In the genomic region with DNA sequence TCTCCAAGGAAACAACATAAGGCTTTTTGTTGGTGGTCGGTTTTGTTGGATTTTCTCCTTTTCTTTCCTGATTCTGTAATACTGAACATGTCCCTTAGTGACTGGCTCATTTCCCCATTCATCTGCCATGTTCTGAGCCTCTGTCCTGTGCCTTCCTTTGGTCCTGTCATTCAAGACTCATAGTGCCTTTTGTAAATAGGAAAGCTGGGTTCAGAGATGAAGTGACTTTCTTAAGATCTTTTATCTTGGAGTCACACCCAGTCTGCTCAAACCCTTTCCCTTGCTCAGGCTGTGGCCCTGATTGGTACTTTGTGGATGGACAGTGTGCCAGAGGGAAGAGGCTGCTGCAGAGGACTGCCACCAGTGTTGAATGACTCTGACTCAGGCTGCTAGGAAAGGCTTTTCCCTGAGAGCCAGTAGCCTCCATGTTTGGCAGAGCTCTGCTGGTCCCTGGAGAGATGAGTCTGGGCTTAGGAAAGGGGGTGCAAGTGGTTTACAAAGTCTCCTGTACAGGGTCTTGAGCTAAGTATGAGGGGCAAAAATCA, we compare ENCODE assay signal across 14 mouse cellular contexts. TPM values are rescaled to one million over a fixed set of nuclear protein-coding genes. Genes with fewer than 3 reads are reported as not detected.
A peak's percentile ranks its signal among the peaks of the same experiment; 100 is the strongest.
DNase-seq lines count a peak whose midpoint lies in the region; ATAC-seq and TF ChIP-seq lines count a peak whose summit lies in the region.
"Had no signal": no experiment of that assay in that cellular context is flagged by ENCODE, and none has a peak within 500 bp of the region (broad histone marks: within the 10 kb centered on the region; RNA-seq: fewer than 3 reads in every experiment).

No protein-coding gene starts in this region.

- TF ChIP-seq CTCF in hindbrain, postnatal 0 days (IDR thresholded peaks at IDR 0.05; ENCODE audit: low read depth) = no peak
- TF ChIP-seq CTCF in midbrain, postnatal 0 days (IDR thresholded peaks at IDR 0.05) = no peak

- no peak overlapping the region for H3K4me3 ChIP-seq in forebrain, embryonic 11.5 days (ENCODE audit: low read depth, low read length)
- H3K4me3 ChIP-seq in forebrain, embryonic 16.5 days (replicated peaks; ENCODE audit: low read length) = no peak overlapping the region
- no peak overlapping the region for H3K4me3 ChIP-seq in hindbrain, postnatal 0 days (ENCODE audit: low read length)
- no peak overlapping the region for H3K4me3 ChIP-seq in midbrain, postnatal 0 days (ENCODE audit: low read depth, low read length)
- H3K4me3 ChIP-seq: lung, embryonic 15.5 days; myocyte had no signal

- no peak overlapping the region for H3K27ac ChIP-seq in forebrain, embryonic 11.5 days (ENCODE audit: low read depth, low read length)
- H3K27ac ChIP-seq in forebrain, embryonic 16.5 days (ENCODE audit: low read length) = peak overlapping the region; percentile 17; the same call in 1 of the 2 replicates
- peak overlapping the region; percentile 66 for H3K27ac ChIP-seq in hindbrain, postnatal 0 days
- H3K27ac ChIP-seq in midbrain, postnatal 0 days (ENCODE audit: low read depth, low read length) = 0 out of 2 replicates have a peak overlapping the region, but pooled peaks have one; percentile 12
- H3K27ac ChIP-seq: lung, embryonic 15.5 days had no signal

- H3K4me1 ChIP-seq in forebrain, embryonic 11.5 days (replicated peaks; ENCODE audit: control insufficient read depth, insufficient read depth, low read length) = peaks cover 11% of the 10 kb centered on the region; the same call in 1 of the 2 replicates
- peaks cover 26% of the 10 kb centered on the region for H3K4me1 ChIP-seq in forebrain, embryonic 16.5 days (replicated peaks; ENCODE audit: control insufficient read depth, insufficient read depth, low read length)
- peaks cover 6% of the 10 kb centered on the region; the same call in 1 of the 2 replicates for H3K4me1 ChIP-seq in hindbrain, postnatal 0 days (ENCODE audit: insufficient read depth, low read length)
- H3K4me1 ChIP-seq in midbrain, postnatal 0 days (ENCODE audit: insufficient read depth, low read length) = 0 out of 2 replicates have a peak, but pooled peaks cover 6% of the 10 kb centered on the region

- no peaks in the 10 kb centered on the region for H3K9me3 ChIP-seq in forebrain, embryonic 11.5 days (ENCODE audit: control insufficient read depth, low read length)
- no peaks in the 10 kb centered on the region for H3K9me3 ChIP-seq in forebrain, embryonic 16.5 days (ENCODE audit: control insufficient read depth, low read length)
- H3K9me3 ChIP-seq in hindbrain, postnatal 0 days (ENCODE audit: low read length) = no peaks in the 10 kb centered on the region
- no peaks in the 10 kb centered on the region for H3K9me3 ChIP-seq in midbrain, postnatal 0 days (ENCODE audit: low read length)
- H3K9me3 ChIP-seq: lung, embryonic 15.5 days had no signal

- H3K4me2 ChIP-seq in forebrain, embryonic 11.5 days (ENCODE audit: low read depth, low read length, severe bottlenecking) = no peak overlapping the region
- H3K4me2 ChIP-seq in forebrain, embryonic 16.5 days (ENCODE audit: low read length) = no peak overlapping the region
- no peak overlapping the region for H3K4me2 ChIP-seq in hindbrain, postnatal 0 days (ENCODE audit: low read depth, low read length)
- no peak overlapping the region for H3K4me2 ChIP-seq in midbrain, postnatal 0 days (ENCODE audit: low read depth, low read length, poor library complexity, severe bottlenecking)
- H3K4me2 ChIP-seq: lung, embryonic 15.5 days had no signal

- no peak overlapping the region for H3K9ac ChIP-seq in forebrain, embryonic 11.5 days (ENCODE audit: low read length)
- no peak overlapping the region for H3K9ac ChIP-seq in forebrain, embryonic 16.5 days (replicated peaks; ENCODE audit: low read depth, low read length)
- H3K9ac ChIP-seq in hindbrain, postnatal 0 days (replicated peaks; ENCODE audit: low read length) = no peak overlapping the region
- no peak overlapping the region for H3K9ac ChIP-seq in midbrain, postnatal 0 days (replicated peaks; ENCODE audit: low read length, poor library complexity, severe bottlenecking)
- H3K9ac ChIP-seq: lung, embryonic 15.5 days had no signal

- no peak for DNase-seq in forebrain, embryonic 11.5 days (ENCODE audit: low spot score)
- DNase-seq in hindbrain, postnatal 0 days (ENCODE audit: low spot score) = peak; percentile 62
- DNase-seq in midbrain, postnatal 0 days (ENCODE audit: low spot score) = peak; percentile 58
- no peak for DNase-seq in adrenal gland, postnatal 25 days
- no peak for DNase-seq in left cerebral cortex, adult 8-10 months (ENCODE audit: low spot score in 2 of 2)
- no peak for DNase-seq in kidney, adult 8-10 months
- DNase-seq: adrenal gland, adult 8-10 months; cerebellum, adult 9-10 months; gastrocnemius, postnatal 14 days; liver had no signal

- WGBS in forebrain, embryonic 11.5 days = 18% methylated on average over 1 of the region's 1 CpGs
- WGBS in forebrain, embryonic 16.5 days = 5% methylated on average over 1 of the region's 1 CpGs
- WGBS in hindbrain, postnatal 0 days = 5% methylated on average over 1 of the region's 1 CpGs
- WGBS in midbrain, postnatal 0 days = 10% methylated on average over 1 of the region's 1 CpGs

- peaks cover 2% of the 10 kb centered on the region; the same call in 1 of the 2 replicates for H3K27me3 ChIP-seq in forebrain, embryonic 11.5 days (ENCODE audit: control insufficient read depth, insufficient read depth, low read length)
- peaks cover 9% of the 10 kb centered on the region; the same call in 1 of the 2 replicates for H3K27me3 ChIP-seq in forebrain, embryonic 16.5 days (replicated peaks; ENCODE audit: control insufficient read depth, insufficient read depth, low read length)
- H3K27me3 ChIP-seq in hindbrain, postnatal 0 days (ENCODE audit: insufficient read depth, low read length) = no peaks in the 10 kb centered on the region
- no peaks in the 10 kb centered on the region for H3K27me3 ChIP-seq in midbrain, postnatal 0 days (ENCODE audit: insufficient read depth, low read length)
- H3K27me3 ChIP-seq: lung, embryonic 15.5 days had no signal

- H3K36me3 ChIP-seq in forebrain, embryonic 11.5 days (ENCODE audit: control insufficient read depth, insufficient read depth, low read length) = no peaks in the 10 kb centered on the region
- no peaks in the 10 kb centered on the region for H3K36me3 ChIP-seq in forebrain, embryonic 16.5 days (ENCODE audit: control insufficient read depth, insufficient read depth)
- no peaks in the 10 kb centered on the region; the same call in 1 of the 2 replicates for H3K36me3 ChIP-seq in hindbrain, postnatal 0 days (ENCODE audit: insufficient read depth, low read length)
- H3K36me3 ChIP-seq in midbrain, postnatal 0 days (ENCODE audit: insufficient read depth, low read length) = peaks cover 9% of the 10 kb centered on the region
- H3K36me3 ChIP-seq: G1E; lung, embryonic 15.5 days had no signal

- peak; percentile 53 for ATAC-seq in forebrain, embryonic 11.5 days (replicated peaks; ENCODE audit: low FRiP score)
- ATAC-seq in forebrain, embryonic 16.5 days = peak; percentile 55
- ATAC-seq in hindbrain, postnatal 0 days = peak; percentile 81
- peak; percentile 55; the same call in 1 of the 2 replicates for ATAC-seq in midbrain, postnatal 0 days (ENCODE audit: low FRiP score)

RNA-seq across cellular contexts. Expression of gene Bend5, which starts 29.9 kb away (rescaled TPM):
- polyA plus RNA-seq in forebrain, embryonic 11.5 days (2014; fragmentation: Nextera tagmentation; extraction: Ambion mirVana) = 33.1 and 34.4 TPM in 2 replicates
- polyA plus RNA-seq in forebrain, embryonic 16.5 days (2015; fragmentation: Nextera tagmentation; extraction: Ambion mirVana) = 53.8 and 54.8 TPM in 2 replicates
- total RNA-seq in hindbrain, postnatal 0 days (2014; rRNA removed) = 30.6 and 32.1 TPM in 2 replicates
- polyA plus RNA-seq in hindbrain, postnatal 0 days (2015; fragmentation: Nextera tagmentation; extraction: Ambion mirVana) = 48.9 and 50.0 TPM in 2 replicates
- total RNA-seq in midbrain, postnatal 0 days (2014; rRNA removed) = 46.5 and 50.8 TPM in 2 replicates
- 61.4 and 65.1 TPM in 2 replicates for polyA plus RNA-seq in midbrain, postnatal 0 days (2015; fragmentation: Nextera tagmentation; extraction: Ambion mirVana)
- total RNA-seq in adrenal gland, postnatal 25 days (2021) = 11.7 and 12.8 TPM in 2 replicates
- total RNA-seq in left cerebral cortex, adult 8-10 months (2022) = 10 to 100 TPM; 14.2 to 15.6 (median 15.4) TPM
- total RNA-seq: G1E had no signal
- polyA plus RNA-seq: G1E, myocyte had no signal

Comparison
In these comparisons a context has a peak if more than half of its experiments do, and no peak if none do; other contexts are left out.
1. DNase-seq: peak in hindbrain, postnatal 0 days (single experiment) and midbrain, postnatal 0 days (single experiment); none in forebrain, embryonic 11.5 days (single experiment), adrenal gland, postnatal 25 days (single experiment), left cerebral cortex, adult 8-10 months (0 of 2) and kidney, adult 8-10 months (0 of 2).
2. Peak in every context shown above with its lines, with median percentiles within 50 percentile points of each other: ATAC-seq.